Mouse (Mus musculus): ENCODE data around the gene Got2.

DNA sequence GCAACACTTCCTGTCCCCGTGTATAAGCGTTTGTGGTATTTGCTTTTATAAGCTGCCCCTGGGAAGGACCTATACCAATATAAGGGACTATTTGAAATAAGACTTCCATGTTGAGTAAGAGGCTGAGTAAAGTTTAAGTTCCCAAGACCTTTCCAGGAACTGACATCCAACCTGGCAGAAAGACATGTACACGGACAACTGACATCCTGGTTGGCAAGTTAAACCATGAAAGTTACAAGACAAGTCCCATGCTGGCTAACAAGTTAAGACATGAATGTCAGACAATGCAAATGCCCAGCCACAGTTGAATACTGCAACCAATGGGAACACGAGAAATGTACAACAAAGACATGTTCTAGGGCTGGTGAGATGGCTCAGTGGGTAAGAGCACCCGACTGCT, 5.4 kb upstream of the Got2 start:
- TF ChIP-seq POLR2A (IDR thresholded peaks at IDR 0.05; ENCODE audit: extremely low read depth, insufficient read depth, low read length) (no peak), CTCF (IDR thresholded peaks at IDR 0.05; ENCODE audit: extremely low read depth, insufficient read depth, low read length) (no peak)
